ENCODE assay signal across 16 mouse cellular contexts in the genomic region with DNA sequence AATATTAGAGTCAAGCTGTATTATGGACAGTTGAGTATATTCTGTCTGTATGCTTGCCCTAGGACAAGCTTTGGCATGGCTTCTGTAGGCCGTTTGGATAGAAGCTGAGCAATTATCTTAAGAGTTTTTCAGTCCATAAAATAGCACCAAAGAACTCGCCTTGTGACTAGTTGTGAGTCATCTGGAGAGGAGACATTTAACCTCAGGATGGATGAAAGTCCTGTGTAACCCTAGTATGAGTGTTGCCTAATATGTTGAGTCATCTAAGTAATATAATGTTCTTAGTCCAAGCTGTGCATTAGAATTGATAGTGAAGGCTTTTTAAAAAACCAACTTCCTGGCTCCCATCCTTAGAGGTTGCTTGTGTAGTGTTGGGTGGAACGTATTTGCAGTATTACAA. TPM values are rescaled to one million over a fixed set of nuclear protein-coding genes. Genes with fewer than 3 reads are reported as not detected.
DNase-seq lines count a peak whose midpoint lies in the region; ATAC-seq lines count a peak whose summit lies in the region.
"Had no signal": no experiment of that assay in that cellular context is flagged by ENCODE, and none has a peak within 500 bp of the region (broad histone marks: within the 10 kb centered on the region; RNA-seq: fewer than 3 reads in every experiment).

No protein-coding gene starts in this region.

- H3K36me3 ChIP-seq in midbrain, embryonic 13.5 days = no peaks in the 10 kb centered on the region
- H3K36me3 ChIP-seq: embryonic facial prominence, embryonic 13.5 days; heart, embryonic 12.5 days had no signal

- peak; percentile 45 for DNase-seq in A20 (ENCODE audit: low read depth, low spot score)
- DNase-seq in NIH3T3 (ENCODE audit: low read depth) = peak; percentile 73
- DNase-seq in induced T-regulatory cell, adult 2 months (ENCODE audit: low read depth) = peak; percentile 9
- peak; percentile 3 for DNase-seq in skeletal muscle tissue, adult 2 months (ENCODE audit: low read depth, low spot score)
- DNase-seq in adipocyte (ENCODE audit: low spot score) = no peak
- DNase-seq: cerebellum, adult 18-20 months; gastrocnemius, postnatal 36 days; kidney, postnatal 10 days; lung, embryonic 14.5 days; thymus, postnatal 14 days had no signal

- peaks cover 32% of the 10 kb centered on the region for H3K27me3 ChIP-seq in midbrain, embryonic 13.5 days
- H3K27me3 ChIP-seq: forebrain, embryonic 13.5 days; heart, embryonic 12.5 days had no signal

- H3K4me2 ChIP-seq in midbrain, embryonic 13.5 days (replicated peaks) = no peak overlapping the region
- H3K4me2 ChIP-seq: embryonic facial prominence, embryonic 13.5 days; forebrain, embryonic 13.5 days; heart, embryonic 12.5 days; liver, embryonic 11.5 days; lung, embryonic 14.5 days had no signal

- no peaks in the 10 kb centered on the region for H3K9me3 ChIP-seq in midbrain, embryonic 13.5 days
- H3K9me3 ChIP-seq: embryonic facial prominence, embryonic 13.5 days; forebrain, embryonic 13.5 days; heart, embryonic 12.5 days had no signal

- H3K4me1 ChIP-seq in midbrain, embryonic 13.5 days (replicated peaks) = 0 out of 2 replicates have a peak, but pooled peaks cover 7% of the 10 kb centered on the region
- H3K4me1 ChIP-seq: embryonic facial prominence, embryonic 13.5 days; forebrain, embryonic 13.5 days; heart, embryonic 12.5 days had no signal

- H3K27ac ChIP-seq in midbrain, embryonic 13.5 days = no peak overlapping the region
- H3K27ac ChIP-seq: embryonic facial prominence, embryonic 13.5 days; forebrain, embryonic 13.5 days had no signal

- no peak for ATAC-seq in erythroid progenitor cell, adult 5-6 weeks (replicated peaks; ENCODE audit: low FRiP score, poor library complexity, severe bottlenecking)
- ATAC-seq in midbrain, embryonic 13.5 days = no peak
- ATAC-seq: forebrain, embryonic 13.5 days had no signal

- WGBS in midbrain, embryonic 13.5 days = 82% methylated on average over 3 of the region's 3 CpGs

- no peak overlapping the region for H3K4me3 ChIP-seq in midbrain, embryonic 13.5 days (replicated peaks)
- H3K4me3 ChIP-seq: embryonic facial prominence, embryonic 13.5 days; forebrain, embryonic 13.5 days; heart, embryonic 12.5 days had no signal

- H3K9ac ChIP-seq in midbrain, embryonic 13.5 days (replicated peaks) = no peak overlapping the region
- H3K9ac ChIP-seq: embryonic facial prominence, embryonic 13.5 days; forebrain, embryonic 13.5 days; heart, embryonic 12.5 days; lung, embryonic 14.5 days had no signal

RNA-seq across cellular contexts. Expression of gene Uprt, which starts 5.4 kb away (rescaled TPM):
- 3.2 and 3.4 TPM in 2 replicates for total RNA-seq in erythroid progenitor cell, adult 5-6 weeks (2015; ENCODE audit: low replicate concordance)
- 1.9 and 3.4 TPM in 2 replicates for total RNA-seq in erythroid progenitor cell, adult 5-6 weeks (2017; ENCODE audit: low replicate concordance)
- polyA plus RNA-seq in midbrain, embryonic 13.5 days (2015; fragmentation: Nextera tagmentation; extraction: Ambion mirVana) = 1.3 and 1.6 TPM in 2 replicates
